Mouse (Mus musculus) MEL (cell line): ENCODE measurements around the gene Myog. TPM values are rescaled to one million over a fixed set of nuclear protein-coding genes. Genes with fewer than 3 reads are reported as not detected.
A peak's percentile ranks its signal among the peaks of the same experiment; 100 is the strongest.

ENCODE experiments used
- DNase-seq: peaks from one replicate; pipeline ENCODE4 v3.0.0; 2011; ENCODE audit warnings: low read depth, low spot score
- H3K27ac ChIP-seq: 2 replicates; pipeline ENCODE4 v1.5.1; 2012; ENCODE audit warnings: low read depth, mild to moderate bottlenecking, control low read depth, low read length, moderate library complexity; ENCODE audit not compliant: control insufficient read depth
- H3K27me3 ChIP-seq, 2 experiments: fragments of 150-350 bp in 1 of 2; sonication (generic) in 1 of 2; 2 replicates each; pipeline ENCODE4 v1.6.1; 2012; ENCODE audit warnings: low read length in 2 of 2, mild to moderate bottlenecking in 2 of 2, improper control_type of control experiment in 1 of 2, moderate library complexity in 1 of 2; ENCODE audit not compliant: insufficient read depth in 2 of 2, control insufficient read depth in 1 of 2
- H3K36me3 ChIP-seq, 2 experiments: 2 replicates each; pipeline ENCODE4 v1.6.1; 2012 to 2014; ENCODE audit warnings: low read length in 2 of 2, improper control_type of control experiment in 1 of 2, inconsistent platforms in 1 of 2, mild to moderate bottlenecking in 1 of 2; ENCODE audit not compliant: insufficient read depth in 2 of 2, control insufficient read depth in 1 of 2
- H3K4me1 ChIP-seq, 2 experiments: fragments of 150-350 bp in 1 of 2; sonication (generic) in 1 of 2; 2 replicates each; pipeline ENCODE4 v1.6.1; 2012; ENCODE audit warnings: low read length in 2 of 2, improper control_type of control experiment in 1 of 2, mild to moderate bottlenecking in 1 of 2; ENCODE audit not compliant: insufficient read depth in 2 of 2, control insufficient read depth in 1 of 2
- H3K4me3 ChIP-seq, 2 experiments: fragments of 150-350 bp in 1 of 2; sonication (generic) in 1 of 2; 2 replicates each; pipeline ENCODE4 v1.5.1; 2012; ENCODE audit warnings: low read depth in 2 of 2, low read length in 2 of 2, mild to moderate bottlenecking in 2 of 2, moderate library complexity in 2 of 2, control low read depth in 1 of 2, improper control_type of control experiment in 1 of 2; ENCODE audit not compliant: control insufficient read depth in 1 of 2, insufficient read depth in 1 of 2
- H3K79me2 ChIP-seq: 2 replicates; pipeline ENCODE4 v1.6.1; 2012; ENCODE audit warnings: mild to moderate bottlenecking, low read length, moderate library complexity; ENCODE audit not compliant: control insufficient read depth, poor library complexity, insufficient read depth
- H3K9ac ChIP-seq: 2 replicates; pipeline ENCODE4 v1.6.1; 2012; ENCODE audit warnings: low read depth, mild to moderate bottlenecking, control low read depth, low read length, moderate library complexity; ENCODE audit not compliant: control insufficient read depth, poor library complexity, severe bottlenecking
- H3K9me3 ChIP-seq: fragments of 150-350 bp; sonication (generic); replicated peaks from 2 replicates; pipeline ENCODE4 v1.6.1; 2012; ENCODE audit warnings: mild to moderate bottlenecking, low read length, improper control_type of control experiment, moderate library complexity; ENCODE audit not compliant: insufficient read depth
- BHLHE40 ChIP-seq: IDR thresholded peaks from 2 replicates; pipeline ENCODE4 v1.6.1; 2012; ENCODE audit warnings: low read depth, mild to moderate bottlenecking, inconsistent platforms, low read length, improper control_type of control experiment, borderline replicate concordance
- CTCF ChIP-seq, 3 experiments: IDR thresholded peaks in 2 of 3; conservative IDR thresholded peaks in 1 of 3; 2 replicates each; pipeline ENCODE4 v1.5.1; 2011 to 2012; ENCODE audit warnings: low read length in 3 of 3, low read depth in 2 of 3, mild to moderate bottlenecking in 2 of 3, improper control_type of control experiment in 1 of 3, inconsistent platforms in 1 of 3, mixed read lengths in 1 of 3, moderate library complexity in 1 of 3; ENCODE audit not compliant: control insufficient read depth in 1 of 3, insufficient read depth in 1 of 3, poor library complexity in 1 of 3, severe bottlenecking in 1 of 3
- ELF1 ChIP-seq: IDR thresholded peaks from 2 replicates; pipeline ENCODE4 v1.6.1; 2014; ENCODE audit warnings: low read depth, mild to moderate bottlenecking, inconsistent platforms, low read length, improper control_type of control experiment, moderate library complexity
- EP300 ChIP-seq, 2 experiments: IDR thresholded peaks; 2 replicates each; pipeline ENCODE4 v1.6.1; 2011; ENCODE audit warnings: improper control_type of control experiment in 2 of 2, low read length in 2 of 2, low read depth in 1 of 2, mild to moderate bottlenecking in 1 of 2
- GATA1 ChIP-seq: IDR thresholded peaks from 2 replicates; pipeline ENCODE4 v1.6.1; 2011; ENCODE audit warnings: low read depth, low read length, improper control_type of control experiment
- KAT2A ChIP-seq: conservative IDR thresholded peaks from 2 replicates; pipeline ENCODE4 v1.6.1; 2012; ENCODE audit warnings: low read depth, low read length, improper control_type of control experiment, inconsistent platforms
- MAZ ChIP-seq: IDR thresholded peaks from 2 replicates; pipeline ENCODE4 v1.6.1; 2012; ENCODE audit warnings: low read depth, mild to moderate bottlenecking, inconsistent platforms, low read length, improper control_type of control experiment
- MYB ChIP-seq: IDR thresholded peaks from 2 replicates; pipeline ENCODE4 v1.6.1; 2011; ENCODE audit warnings: mild to moderate bottlenecking, low read depth, low read length, improper control_type of control experiment
- NRF1 ChIP-seq: IDR thresholded peaks from 2 replicates; pipeline ENCODE4 v1.6.1; 2014; ENCODE audit warnings: low read depth, mild to moderate bottlenecking, inconsistent platforms, low read length, improper control_type of control experiment, moderate library complexity; ENCODE audit not compliant: poor library complexity, insufficient read depth, severe bottlenecking
- RAD21 ChIP-seq: IDR thresholded peaks from 2 replicates; pipeline ENCODE4 v1.6.1; 2011; ENCODE audit warnings: mild to moderate bottlenecking, low read depth, low read length, improper control_type of control experiment
- SIN3A ChIP-seq: IDR thresholded peaks from 2 replicates; pipeline ENCODE4 v1.6.1; 2012; ENCODE audit warnings: low read length, improper control_type of control experiment, inconsistent platforms
- SMC3 ChIP-seq: IDR thresholded peaks from 2 replicates; pipeline ENCODE4 v1.6.1; 2011; ENCODE audit warnings: low read depth, low read length, improper control_type of control experiment
- TAL1 ChIP-seq: IDR thresholded peaks from 2 replicates; pipeline ENCODE4 v1.6.1; 2012; ENCODE audit warnings: mild to moderate bottlenecking, inconsistent platforms, low read length, moderate library complexity, mixed read lengths
- TBP ChIP-seq: IDR thresholded peaks from 2 replicates; pipeline ENCODE4 v1.8.0; 2011; ENCODE audit warnings: low read depth, low read length, improper control_type of control experiment
- UBTF ChIP-seq: IDR thresholded peaks from 2 replicates; pipeline ENCODE4 v1.6.1; 2012; ENCODE audit warnings: low read depth, mild to moderate bottlenecking, inconsistent platforms, low read length, improper control_type of control experiment, moderate library complexity, borderline replicate concordance; ENCODE audit not compliant: insufficient read depth
- USF2 ChIP-seq, 2 experiments: IDR thresholded peaks; 2 replicates each; pipeline ENCODE4 v1.6.1; 2011 to 2012; ENCODE audit warnings: improper control_type of control experiment in 2 of 2, low read length in 2 of 2, borderline replicate concordance in 1 of 2, inconsistent platforms in 1 of 2, low read depth in 1 of 2, mild to moderate bottlenecking in 1 of 2; ENCODE audit not compliant: insufficient read depth in 1 of 2
- ZC3H11A ChIP-seq: IDR thresholded peaks from 2 replicates; pipeline ENCODE4 v1.6.1; 2012; ENCODE audit warnings: low read depth, mild to moderate bottlenecking, inconsistent platforms, low read length, improper control_type of control experiment
- ZNF384 ChIP-seq: IDR thresholded peaks from 2 replicates; pipeline ENCODE4 v1.6.1; 2012; ENCODE audit warnings: low read depth, mild to moderate bottlenecking, inconsistent platforms, low read length, improper control_type of control experiment
- polyA plus RNA-seq, 2 experiments: library from polyadenylated mRNA; stranded (reverse) in 1 of 2; unstranded in 1 of 2; fragments of >175 nt in 1 of 2; fragments of >200 nt in 1 of 2; gene quantifications; 2 replicates each; pipeline versions ENCODE4 v1.2.1 to v1.2.4; 2012; ENCODE audit warnings: low replicate concordance in 2 of 2, low read depth in 1 of 2; ENCODE audit not compliant: insufficient read length in 2 of 2, insufficient read depth in 1 of 2, missing spikeins in 1 of 2
- total RNA-seq: library from RNA; depleted of rRNA; stranded (reverse); fragments of 300-350 nt; gene quantifications from 2 replicates; pipeline ENCODE4 v1.2.3, GENCODE M21; 2012

Gene Myog
- total and polyA plus RNA-seq, 3 experiments: not detected

- Histone ChIP-seq H3K36me3 (0 out of 4 replicates have a peak, but pooled peaks cover 0 to 2% of the 10 kb centered on the region in 2 experiments), H3K27me3 (no peaks in the 10 kb centered on the region), H3K9ac (no peak overlapping the region), H3K4me3 (no peak overlapping the region), H3K4me1 (peaks cover 0 to 3% of the 10 kb centered on the region in 2 experiments; a peak in 2 of 4 replicates), H3K9me3 (no peaks in the 10 kb centered on the region), H3K27ac (no peak overlapping the region), H3K79me2 (no peaks in the 10 kb centered on the region)
- no peak for DNase-seq
- TF ChIP-seq SIN3A (no peak), NRF1 (no peak), KAT2A (no peak), BHLHE40 (no peak), TAL1 (no peak), UBTF (no peak), USF2 (IDR thresholded peaks at IDR 0.05; ENCODE audit: borderline replicate concordance in 1 of 2, insufficient read depth in 1 of 2, low read depth in 1 of 2, low read length in 2 of 2) (no peak), MYB (no peak), MAZ (no peak), ELF1 (no peak), ZC3H11A (no peak), TBP (no peak), ZNF384 (no peak), EP300 (IDR thresholded peaks at IDR 0.05; ENCODE audit: low read depth in 1 of 2, low read length in 2 of 2) (no peak), GATA1 (no peak)
Measured at GRCm38 (mm10) chr1:134280174-134280573, 9.6 kb upstream of the Myog start.

- Histone ChIP-seq H3K27ac (no peak overlapping the region), H3K36me3 (0 out of 4 replicates have a peak, but pooled peaks cover 0 to 2% of the 10 kb centered on the region in 2 experiments), H3K79me2 (no peaks in the 10 kb centered on the region), H3K4me1 (peaks cover 0 to 3% of the 10 kb centered on the region in 2 experiments; a peak in 2 of 4 replicates)
- no peak for DNase-seq
- TF ChIP-seq RAD21: no peak
- TF ChIP-seq SMC3: 0 out of 2 replicates have a peak, but pooled peaks have one; percentile 22
- TF ChIP-seq CTCF (IDR thresholded peaks at IDR 0.05 in 2 of 3, conservative IDR thresholded peaks at IDR 0.05 in 1 of 3; ENCODE audit: control insufficient read depth in 1 of 3, insufficient read depth in 1 of 3, low read depth in 2 of 3, low read length in 3 of 3, poor library complexity in 1 of 3, severe bottlenecking in 1 of 3): peak; percentile 28 to 43 (median 42)
- TF ChIP-seq, all 39 proteins: peak for 2
- H3K9ac ChIP-seq: no peak overlapping the region
- H3K27me3 ChIP-seq: 0 out of 4 replicates have a peak, but pooled peaks cover 0 to 2% of the 10 kb centered on the region in 2 experiments
- H3K9me3 ChIP-seq: no peaks in the 10 kb centered on the region
- H3K4me3 ChIP-seq: no peak overlapping the region
Measured at GRCm38 (mm10) chr1:134281563-134281962, 8.2 kb upstream of the Myog start.
